Mouse (Mus musculus) induced T-regulatory cell, adult 2 months (primary cell): ENCODE results near the gene Tekt2.

Experiments used
- DNase-seq: peaks from one replicate; pipeline ENCODE4 v3.0.0-alpha.2; 2012; ENCODE audit warnings: low read depth

The Tekt2 gene

GRCm38 (mm10) chr4:126306827-126307226 lies 18.7 kb downstream of the Tekt2 start:
- no peak for DNase-seq

GRCm38 (mm10) chr4:126306058-126306457 lies 19.4 kb downstream of the Tekt2 start:
- no peak for DNase-seq

- no peak for DNase-seq
Measured at GRCm38 (mm10) chr4:126305428-126305827, 20.1 kb downstream of the Tekt2 start.

GRCm38 (mm10) chr4:126303877-126304276 lies 21.6 kb downstream of the Tekt2 start:
- peak; percentile 61 for DNase-seq

GRCm38 (mm10) chr4:126301584-126302309 lies 23.7 kb downstream of the Tekt2 start:
- peak; percentile 36 for DNase-seq

- peak; percentile 58 for DNase-seq
Measured at GRCm38 (mm10) chr4:126300916-126301583, 24.4 kb downstream of the Tekt2 start.

- peak; percentile 62 for DNase-seq
Measured at GRCm38 (mm10) chr4:126296617-126297101, 28.8 kb downstream of the Tekt2 start.

- DNase-seq = no peak
Measured at GRCm38 (mm10) chr4:126295937-126296336, 29.6 kb downstream of the Tekt2 start.

GRCm38 (mm10) chr4:126295152-126295551 lies 30.3 kb downstream of the Tekt2 start:
- DNase-seq = no peak

GRCm38 (mm10) chr4:126291196-126291595 lies 34.3 kb downstream of the Tekt2 start:
- DNase-seq = no peak

- DNase-seq = no peak
Measured at GRCm38 (mm10) chr4:126290314-126290713, 35.2 kb downstream of the Tekt2 start.

GRCm38 (mm10) chr4:126288085-126288666 lies 37.3 kb downstream of the Tekt2 start:
- DNase-seq = no peak

- no peak for DNase-seq
Measured at GRCm38 (mm10) chr4:126287302-126287995, 38.0 kb downstream of the Tekt2 start.

GRCm38 (mm10) chr4:126286492-126286891 lies 39.0 kb downstream of the Tekt2 start, which contains the start of gene Col8a2:
TSS of gene Col8a2 (plus strand) at chr4:126286793.
- DNase-seq = peak; percentile 40

- no peak for DNase-seq
Measured at GRCm38 (mm10) chr4:126283582-126283981, 41.9 kb downstream of the Tekt2 start.

- DNase-seq = no peak
Measured at GRCm38 (mm10) chr4:126281706-126282105, 43.8 kb downstream of the Tekt2 start.

GRCm38 (mm10) chr4:126278961-126279360 lies 46.5 kb downstream of the Tekt2 start:
- no peak for DNase-seq

- no peak for DNase-seq
Measured at GRCm38 (mm10) chr4:126278565-126278915, 46.9 kb downstream of the Tekt2 start.

GRCm38 (mm10) chr4:126277906-126278564 lies 47.5 kb downstream of the Tekt2 start:
- peak; percentile 81 for DNase-seq

GRCm38 (mm10) chr4:126275681-126276131 lies 49.8 kb downstream of the Tekt2 start:
- no peak for DNase-seq

- DNase-seq = no peak
Measured at GRCm38 (mm10) chr4:126275081-126275480, 50.4 kb downstream of the Tekt2 start.

GRCm38 (mm10) chr4:126273753-126274152 lies 51.7 kb downstream of the Tekt2 start:
- DNase-seq = no peak
